Mouse (Mus musculus): ENCODE data around the gene Mtch2. TPM values are rescaled to one million over a fixed set of nuclear protein-coding genes. Genes with fewer than 3 reads are reported as not detected.
"Not testable (repeated sequence)": the region's sequence is repeated elsewhere in the genome, so short reads cannot be mapped to it uniquely, and the experiment has no call there.

The Mtch2 gene
- 100 to 1,000 TPM; 141 to 148 TPM for total RNA-seq (2021)

DNA sequence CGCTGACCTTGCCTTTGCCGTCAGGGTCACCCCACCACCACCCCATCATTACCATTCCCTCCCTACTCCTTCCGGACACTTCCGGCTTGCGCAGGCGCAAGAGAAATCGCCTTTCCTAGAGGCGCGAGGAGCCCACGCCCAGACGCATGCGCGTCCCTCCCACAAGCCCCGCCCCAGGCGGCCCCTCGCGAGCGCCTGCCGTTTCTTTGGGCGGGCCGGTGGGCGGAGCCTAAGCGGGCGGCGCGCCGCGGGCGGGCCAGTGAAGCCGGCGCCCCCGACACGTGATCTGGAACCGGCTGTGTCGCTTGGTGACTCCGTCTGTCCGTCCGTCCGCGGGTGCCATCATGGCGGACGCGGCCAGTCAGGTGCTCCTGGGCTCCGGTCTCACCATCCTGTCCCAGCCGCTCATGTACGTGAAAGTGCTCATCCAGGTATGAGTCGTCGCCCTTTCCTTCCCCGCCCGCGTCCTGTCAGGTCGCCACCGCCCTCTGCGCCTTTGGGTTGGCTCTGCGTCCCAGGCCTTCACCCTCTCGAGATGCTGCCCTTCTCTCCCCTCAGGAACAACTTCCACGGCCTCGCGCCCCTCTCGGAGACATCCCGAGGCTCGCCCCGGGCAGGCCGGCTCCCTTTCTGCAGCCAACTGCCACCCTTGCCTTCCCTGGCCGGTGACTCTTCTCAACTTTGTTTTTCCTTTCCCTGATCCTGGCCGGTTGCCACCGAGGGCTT lies at the start of gene Mtch2:
Gene Mtch2, plus strand, starts transcription at position 201 of the 726 bp plus-strand sequence.
- intact Hi-C loops (cut with DNase I): no loop called here
- DNase-seq: peak; percentile 99

DNA sequence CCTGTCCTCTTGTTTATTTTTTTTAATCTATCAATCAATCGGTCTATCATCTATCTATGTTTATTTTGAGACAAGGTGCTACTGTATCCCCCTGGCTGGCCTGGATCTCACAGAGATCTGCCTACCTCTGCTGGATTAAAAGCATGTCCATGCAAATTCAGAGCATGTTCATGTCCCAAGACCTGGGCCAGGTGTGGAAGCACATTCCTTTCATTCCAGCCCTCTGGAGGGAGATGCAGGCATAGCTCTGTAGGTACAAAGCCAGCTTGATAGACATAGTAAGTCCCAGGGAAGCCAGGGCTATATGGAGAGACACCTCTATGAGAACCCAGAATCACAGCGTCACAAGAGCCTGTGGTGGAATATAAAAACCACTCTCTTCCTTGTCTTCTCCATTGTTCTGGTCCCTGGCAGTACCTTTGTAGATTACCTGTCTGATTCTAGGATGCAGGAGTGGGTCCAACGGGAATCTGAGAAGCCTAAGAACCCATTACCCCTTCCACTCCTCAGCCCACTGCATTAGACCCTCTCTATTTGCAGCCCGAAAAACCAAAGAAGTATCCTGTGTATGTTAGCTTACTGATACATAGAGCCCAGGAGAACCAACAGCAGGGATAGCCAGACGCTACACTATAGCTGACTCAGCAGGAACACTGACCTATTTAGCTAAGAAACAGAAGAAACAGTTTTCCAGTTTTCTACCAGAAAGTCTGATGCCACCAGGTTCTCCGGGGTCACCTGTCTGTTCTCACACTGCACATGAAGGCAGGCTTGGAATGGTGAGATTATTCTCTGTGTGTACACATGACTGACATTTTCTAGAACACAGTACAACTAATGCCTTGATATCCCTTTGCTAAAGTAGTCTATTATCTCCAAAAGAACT lies 38.5 kb upstream of the Mtch2 start:
- intact Hi-C loops (cut with DNase I): no loop called here
- no peak for DNase-seq

- intact Hi-C loops (cut with DNase I): no loop called here
Observed at GRCm38 (mm10) chr2:90810751-90811150, 36.2 kb upstream of the Mtch2 start.

DNA sequence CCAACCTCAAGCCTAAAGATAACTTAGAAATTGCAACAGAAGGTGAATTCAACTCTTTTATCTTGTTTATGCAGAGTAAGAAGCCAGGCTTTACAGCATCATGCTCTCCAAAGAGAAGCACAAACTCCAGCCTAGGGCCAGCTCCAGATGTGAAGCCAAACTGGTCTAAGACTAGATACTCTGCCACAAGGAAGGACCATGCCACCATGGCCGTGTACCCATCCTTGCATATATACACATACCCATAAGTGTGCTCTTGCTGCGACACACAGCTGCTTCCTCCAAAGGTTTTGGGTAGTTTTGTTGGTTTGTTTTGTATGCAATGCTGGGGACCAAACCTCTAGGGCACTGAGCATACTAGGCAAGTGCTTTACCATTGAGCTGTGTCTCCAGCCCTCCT lies 31.7 kb upstream of the Mtch2 start:
- DNase-seq: no peak
- intact Hi-C loops (cut with DNase I): no loop called here

More at GRCm38 (mm10) chr2:90810751-90811150, 36.2 kb upstream of the Mtch2 start:
- no peak for DNase-seq

GRCm38 (mm10) chr2:90816144-90816543 lies 30.8 kb upstream of the Mtch2 start:
- intact Hi-C loops (cut with DNase I): no loop called here
- DNase-seq: no peak

- DNase-seq: no peak
- intact Hi-C loops (cut with DNase I): no loop called here
Observed at GRCm38 (mm10) chr2:90818710-90819109, 28.2 kb upstream of the Mtch2 start.

DNA sequence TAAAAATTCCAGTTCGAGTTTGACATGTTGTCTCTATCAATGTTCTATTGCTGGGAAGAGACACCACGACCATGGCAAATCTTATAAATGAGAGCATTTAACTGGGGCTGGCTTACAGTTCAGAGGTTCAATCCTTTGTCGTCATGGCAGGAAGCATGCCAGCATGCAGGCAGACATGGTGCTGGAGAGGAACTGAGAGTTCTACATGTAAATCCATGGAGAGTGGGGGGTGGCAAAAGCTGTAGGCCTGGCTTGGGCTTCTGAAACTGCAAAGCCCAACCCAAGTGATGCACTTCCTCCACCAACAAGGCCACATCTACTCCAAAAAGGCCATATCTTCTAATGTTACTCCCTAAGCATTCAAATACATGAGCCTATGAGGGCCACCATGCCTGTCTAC lies 26.1 kb upstream of the Mtch2 start:
- DNase-seq: no peak
- intact Hi-C loops (cut with DNase I): no loop called here

DNA sequence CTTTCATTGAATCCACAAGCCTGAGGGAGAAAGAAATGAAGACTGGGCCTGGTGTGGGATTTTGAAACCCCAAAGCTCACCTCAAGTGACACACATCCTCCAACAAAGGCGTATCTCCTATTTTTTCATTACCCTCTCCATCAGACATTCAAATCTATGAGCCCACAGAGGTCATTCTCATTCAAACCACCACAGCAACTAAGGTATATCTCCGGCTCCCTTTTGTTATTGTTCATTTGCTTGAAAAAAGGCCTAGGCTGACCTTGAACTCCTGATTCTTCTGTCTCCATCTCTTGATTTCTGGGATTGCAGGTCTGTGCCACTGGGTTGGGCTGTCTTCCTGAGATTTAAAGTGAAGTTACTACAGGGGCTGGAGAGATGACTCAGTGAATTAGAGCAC lies 24.0 kb upstream of the Mtch2 start:
- no peak for DNase-seq
- intact Hi-C loops (cut with DNase I): no loop called here

DNA sequence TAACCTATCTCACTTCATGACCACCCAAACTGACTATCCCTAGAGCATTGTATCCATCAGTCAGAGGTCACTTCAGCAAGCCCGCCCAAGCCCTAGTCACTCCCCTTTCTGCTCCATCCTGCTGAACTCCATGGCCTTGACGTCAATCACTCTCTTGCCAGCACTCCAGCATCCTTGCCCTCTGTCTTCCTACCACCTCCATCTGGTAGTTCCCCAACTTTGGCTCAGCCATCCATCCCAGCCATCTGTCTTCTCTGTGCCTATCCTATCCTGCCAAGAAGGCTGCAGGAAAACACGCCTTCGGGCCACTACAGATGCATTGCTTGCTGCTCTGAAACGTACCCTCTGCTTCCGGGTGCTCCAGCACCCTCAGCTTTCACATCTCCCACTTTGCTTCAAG lies 23.2 kb upstream of the Mtch2 start:
- peak; percentile 83 for DNase-seq
- intact Hi-C loops (cut with DNase I): no loop called here

- intact Hi-C loops (cut with DNase I); DNase-seq: not testable (repeated sequence)
Observed at GRCm38 (mm10) chr2:90824528-90824927, 22.4 kb upstream of the Mtch2 start.

- DNase-seq: no peak
- intact Hi-C loops (cut with DNase I): no loop called here
Observed at GRCm38 (mm10) chr2:90825515-90826172, 21.3 kb upstream of the Mtch2 start.

- intact Hi-C loops (cut with DNase I): no loop called here
- DNase-seq: peak; percentile 29
Observed at GRCm38 (mm10) chr2:90828739-90829138, 18.2 kb upstream of the Mtch2 start.

- no peak for DNase-seq
- intact Hi-C loops (cut with DNase I): no loop called here
Observed at GRCm38 (mm10) chr2:90833502-90833901, 13.5 kb upstream of the Mtch2 start.

DNA sequence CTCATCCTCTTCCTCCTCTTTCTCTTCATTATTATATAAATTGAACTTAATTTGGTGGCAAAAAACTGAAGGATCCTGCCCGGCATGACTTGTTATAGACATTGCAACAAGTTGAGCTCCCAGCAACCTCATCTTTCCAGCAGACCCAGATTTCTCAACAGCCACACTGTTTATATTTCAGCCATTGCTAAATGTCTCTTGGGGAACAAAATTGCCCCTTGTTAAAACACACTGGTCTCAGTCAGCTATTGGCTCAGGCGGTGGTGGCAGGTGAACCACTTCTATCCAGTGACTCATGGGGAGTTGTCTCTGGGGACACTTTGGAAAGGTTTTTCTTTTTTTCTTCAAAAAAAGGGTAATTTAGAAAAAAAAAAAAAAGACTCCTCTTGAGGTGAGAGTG lies 8.3 kb upstream of the Mtch2 start:
- no peak for DNase-seq
- intact Hi-C loops (cut with DNase I): no loop called here

GRCm38 (mm10) chr2:90843666-90844065 lies 3.3 kb upstream of the Mtch2 start:
- intact Hi-C loops (cut with DNase I): no loop called here
- no peak for DNase-seq

- no peak for DNase-seq
- intact Hi-C loops (cut with DNase I): no loop called here
Observed at GRCm38 (mm10) chr2:90844262-90844661, 2.7 kb upstream of the Mtch2 start.

DNA sequence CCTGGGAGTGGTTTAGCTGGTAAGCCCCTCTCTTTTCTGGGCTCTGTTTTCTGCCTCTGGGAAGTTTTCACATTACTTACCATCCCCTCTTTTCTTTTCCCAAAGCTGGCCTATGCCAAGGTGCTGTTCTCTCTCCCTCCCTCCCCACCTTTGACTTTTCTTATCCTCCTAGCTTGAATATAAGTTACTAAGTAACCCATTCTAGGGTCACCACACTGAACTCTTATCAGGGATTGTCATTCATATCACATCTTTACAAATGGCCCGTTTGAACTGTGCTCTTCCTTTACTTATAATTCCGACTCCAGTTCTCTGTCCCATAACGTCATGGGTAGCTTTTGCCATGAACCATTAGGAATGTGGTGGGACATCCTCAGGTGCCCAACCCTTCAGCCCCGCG lies 1.7 kb upstream of the Mtch2 start:
- intact Hi-C loops (cut with DNase I): no loop called here
- no peak for DNase-seq

DNA sequence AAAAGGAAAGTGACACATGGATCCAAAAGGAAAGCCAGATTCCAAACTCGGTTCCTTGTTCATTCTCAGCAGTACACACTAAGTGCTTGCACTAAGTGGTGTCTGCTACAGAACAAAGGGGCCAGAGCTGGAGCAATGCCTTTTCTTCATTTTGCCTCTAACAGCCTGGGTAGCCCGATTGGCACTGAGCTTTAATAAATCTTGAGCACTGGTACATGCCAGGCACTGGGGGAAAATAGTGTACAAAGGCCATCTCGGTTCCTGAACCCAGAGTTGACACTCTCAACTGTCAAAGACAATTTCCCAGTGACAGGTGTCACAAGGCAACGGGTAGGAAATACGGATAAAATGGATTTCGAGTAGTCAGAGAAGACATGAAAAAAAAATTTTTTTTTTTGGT lies 784 bp upstream of the Mtch2 start:
- intact Hi-C loops (cut with DNase I): no loop called here
- no peak for DNase-seq

DNA sequence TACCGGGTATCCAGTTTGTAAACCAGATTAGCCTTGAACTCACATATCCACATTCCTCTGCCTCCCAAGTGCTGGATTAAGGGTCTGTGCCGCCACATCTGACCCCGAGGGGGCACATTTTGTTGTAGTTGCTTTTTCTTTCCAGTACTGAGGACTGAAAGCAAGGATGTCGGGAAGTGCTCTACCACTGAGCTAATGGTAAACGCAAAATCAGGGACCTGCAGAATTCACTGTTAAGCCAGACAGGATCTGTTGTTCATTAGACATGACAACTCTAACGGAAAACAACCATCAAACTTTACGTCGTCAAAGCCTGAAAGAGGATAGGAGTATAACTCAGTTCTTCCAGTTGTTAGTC lies 379 bp upstream of the Mtch2 start:
- intact Hi-C loops (cut with DNase I): no loop called here
- peak; percentile 15 for DNase-seq

GRCm38 (mm10) chr2:90847681-90848050 lies 711 bp downstream of the Mtch2 start:
- DNase-seq: no peak
- intact Hi-C loops (cut with DNase I): no loop called here

- DNase-seq: no peak
- intact Hi-C loops (cut with DNase I): no loop called here
Observed at GRCm38 (mm10) chr2:90848331-90848730, 1.4 kb downstream of the Mtch2 start.

DNA sequence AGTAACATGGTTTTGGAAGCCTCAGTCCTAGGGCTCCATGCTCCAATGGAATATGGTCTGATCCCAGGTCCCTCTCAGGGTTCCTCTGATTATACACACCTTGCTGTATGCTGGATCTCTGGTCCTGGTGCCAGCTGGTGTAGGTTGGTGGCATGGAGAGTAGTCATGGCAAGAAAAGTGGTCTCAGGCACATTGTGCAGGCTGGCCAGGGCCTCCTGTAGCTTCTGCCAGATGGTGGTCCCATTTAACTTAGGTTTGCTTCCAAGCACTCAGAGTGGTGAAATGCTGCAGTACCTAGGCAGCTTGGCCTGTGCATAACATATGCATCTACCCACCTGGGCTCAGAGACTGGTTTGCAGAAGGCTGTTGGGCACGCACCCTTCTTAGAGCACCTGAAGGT lies 3.4 kb downstream of the Mtch2 start:
- intact Hi-C loops (cut with DNase I): no loop called here
- no peak for DNase-seq

Measured in left cerebral cortex, postnatal 4 days (tissue).